ENCODE assay signal across 12 mouse cellular contexts in genomic region chr2:173416921-173417320, GRCm38 (mm10).
DNase-seq lines count a peak whose midpoint lies in the region; ATAC-seq and TF ChIP-seq lines count a peak whose summit lies in the region.
"Had no signal": no experiment of that assay in that cellular context is flagged by ENCODE, and none has a peak within 500 bp of the region (broad histone marks: within the 10 kb centered on the region; RNA-seq: fewer than 3 reads in every experiment).

No protein-coding gene starts in this region.

- H3K4me1 ChIP-seq in lung, postnatal 0 days (ENCODE audit: insufficient read depth, low read depth, low read length) = no peaks in the 10 kb centered on the region
- no peaks in the 10 kb centered on the region for H3K4me1 ChIP-seq in stomach, postnatal 0 days (replicated peaks; ENCODE audit: control insufficient read depth, insufficient read depth)
- peaks cover 13% of the 10 kb centered on the region; the same call in 1 of the 2 replicates for H3K4me1 ChIP-seq in intestine, embryonic 15.5 days (replicated peaks)

- H3K9me3 ChIP-seq in lung, postnatal 0 days (ENCODE audit: low read length) = no peaks in the 10 kb centered on the region
- no peaks in the 10 kb centered on the region for H3K9me3 ChIP-seq in stomach, postnatal 0 days (ENCODE audit: control insufficient read depth, low read length)
- H3K9me3 ChIP-seq in intestine, embryonic 15.5 days = no peaks in the 10 kb centered on the region
- H3K9me3 ChIP-seq: midbrain, embryonic 10.5 days had no signal

- no peak for ATAC-seq in lung, postnatal 0 days
- no peak for ATAC-seq in stomach, postnatal 0 days (ENCODE audit: low FRiP score, low TSS enrichment)
- ATAC-seq in intestine, embryonic 15.5 days = no peak
- ATAC-seq: Patski had no signal

- intact Hi-C loops in gastrocnemius, adult 2 months (cut with DNase I) = no loop called here

- no peak for DNase-seq in gastrocnemius, adult 2 months
- DNase-seq in gastrocnemius, adult 8-10 months (ENCODE audit: low spot score in 2 of 2) = no peak
- DNase-seq in lung, postnatal 0 days (ENCODE audit: low spot score) = no peak
- DNase-seq in lung, adult 18-20 months = no peak
- DNase-seq in WW6 (ENCODE audit: low read depth, low spot score) = peak; percentile 29
- DNase-seq in stomach, postnatal 0 days (ENCODE audit: low spot score) = no peak
- DNase-seq in layer of hippocampus, adult 8-10 months (ENCODE audit: low spot score in 2 of 2) = no peak
- DNase-seq: cerebellum, adult 8-10 months; layer of hippocampus, postnatal 36 days had no signal

- peak; percentile 26; the same call in 1 of the 2 replicates for TF ChIP-seq CTCF in gastrocnemius, adult 2 months (IDR thresholded peaks at IDR 0.05)
- TF ChIP-seq CTCF in lung, postnatal 0 days (IDR thresholded peaks at IDR 0.05) = peak; percentile 57
- peak; percentile 63 for TF ChIP-seq CTCF in stomach, postnatal 0 days (IDR thresholded peaks at IDR 0.05; ENCODE audit: low read depth)

- no peaks in the 10 kb centered on the region for H3K36me3 ChIP-seq in lung, postnatal 0 days (ENCODE audit: insufficient read depth, low read length)
- no peaks in the 10 kb centered on the region for H3K36me3 ChIP-seq in stomach, postnatal 0 days (ENCODE audit: control insufficient read depth, insufficient read depth, low read length)
- no peaks in the 10 kb centered on the region for H3K36me3 ChIP-seq in intestine, embryonic 15.5 days
- H3K36me3 ChIP-seq: midbrain, embryonic 10.5 days had no signal

- 85% methylated on average over 1 of the region's 1 CpGs for WGBS in lung, postnatal 0 days
- WGBS in stomach, postnatal 0 days = 100% methylated on average over 1 of the region's 1 CpGs
- 93% methylated on average over 1 of the region's 1 CpGs for WGBS in intestine, embryonic 15.5 days

- H3K27ac ChIP-seq in gastrocnemius, adult 2 months = no peak overlapping the region
- H3K27ac ChIP-seq in lung, postnatal 0 days (ENCODE audit: low read length) = no peak overlapping the region
- no peak overlapping the region for H3K27ac ChIP-seq in stomach, postnatal 0 days (replicated peaks)
- no peak overlapping the region for H3K27ac ChIP-seq in intestine, embryonic 15.5 days
- H3K27ac ChIP-seq: midbrain, embryonic 10.5 days had no signal

- no peak overlapping the region for H3K4me3 ChIP-seq in gastrocnemius, adult 2 months
- no peak overlapping the region for H3K4me3 ChIP-seq in lung, postnatal 0 days (ENCODE audit: low read depth, low read length)
- no peak overlapping the region for H3K4me3 ChIP-seq in stomach, postnatal 0 days (ENCODE audit: low read depth, low read length)
- no peak overlapping the region for H3K4me3 ChIP-seq in intestine, embryonic 15.5 days (replicated peaks)
- H3K4me3 ChIP-seq: midbrain, embryonic 10.5 days had no signal

- TF ChIP-seq EP300 in lung, postnatal 0 days (IDR thresholded peaks at IDR 0.05) = no peak
- TF ChIP-seq EP300 in stomach, postnatal 0 days (optimal IDR thresholded peaks at IDR 0.05) = no peak

- no peak overlapping the region for H3K4me2 ChIP-seq in lung, postnatal 0 days (replicated peaks; ENCODE audit: low read depth, low read length)
- H3K4me2 ChIP-seq in stomach, postnatal 0 days (replicated peaks; ENCODE audit: low read depth) = no peak overlapping the region
- H3K4me2 ChIP-seq in intestine, embryonic 15.5 days (replicated peaks) = no peak overlapping the region

- H3K9ac ChIP-seq in lung, postnatal 0 days (replicated peaks; ENCODE audit: low read depth) = no peak overlapping the region
- H3K9ac ChIP-seq in stomach, postnatal 0 days (ENCODE audit: low read length) = no peak overlapping the region
- no peak overlapping the region for H3K9ac ChIP-seq in intestine, embryonic 15.5 days

- H3K27me3 ChIP-seq in lung, postnatal 0 days (replicated peaks; ENCODE audit: insufficient read depth, low read length) = no peaks in the 10 kb centered on the region
- no peaks in the 10 kb centered on the region for H3K27me3 ChIP-seq in stomach, postnatal 0 days (ENCODE audit: control insufficient read depth, insufficient read depth, low read length)
- no peaks in the 10 kb centered on the region for H3K27me3 ChIP-seq in intestine, embryonic 15.5 days (replicated peaks)
- H3K27me3 ChIP-seq: Patski had no signal
